Mouse (Mus musculus): ENCODE data around the gene Zfp639.

DNA sequence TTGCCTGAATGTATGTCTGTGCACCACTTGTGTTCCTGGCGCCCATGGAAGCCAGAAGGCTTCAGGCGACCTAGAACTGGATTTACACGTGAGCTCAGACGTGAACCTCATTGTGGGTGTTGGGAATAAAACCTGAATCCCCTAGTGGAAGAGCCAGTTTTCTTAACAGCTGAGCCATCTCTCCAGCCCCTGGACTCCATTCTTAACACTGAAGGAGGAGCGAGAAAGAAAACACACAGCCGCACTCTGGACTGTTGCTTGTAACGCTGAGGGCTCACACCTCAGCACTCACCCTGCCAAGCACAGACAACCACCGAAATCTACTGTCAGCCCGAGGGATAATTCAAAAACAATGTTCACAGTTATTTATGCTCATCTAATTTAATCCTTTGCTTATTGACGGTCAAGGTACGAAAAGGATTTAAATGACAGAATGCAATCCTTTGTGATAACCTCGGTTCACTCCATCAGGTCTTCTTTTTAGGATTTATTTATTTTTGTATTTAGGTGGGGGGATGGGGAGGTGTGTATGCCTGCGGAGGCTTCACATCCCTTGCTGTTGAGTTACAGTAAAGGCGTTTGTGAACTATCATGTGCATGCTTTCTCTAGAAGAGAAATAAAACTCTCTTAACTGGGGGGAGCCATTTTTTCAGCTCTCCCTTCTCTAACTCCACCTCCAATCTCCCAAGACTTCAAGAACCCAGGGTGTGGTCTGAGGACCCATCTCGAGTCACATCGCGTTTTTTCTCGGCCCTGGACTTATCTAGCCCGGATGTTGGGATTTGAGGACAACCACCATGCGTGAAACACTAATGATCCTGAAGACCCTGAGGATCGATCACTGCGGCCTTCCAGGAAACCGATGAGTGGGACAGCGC is at the start of gene Zfp639:
- TF ChIP-seq EP300 (optimal IDR thresholded peaks at IDR 0.05) (no peak), CTCF (IDR thresholded peaks at IDR 0.05; ENCODE audit: low read depth) (no peak)

All from stomach, postnatal 0 days (tissue).